In the genomic region with DNA sequence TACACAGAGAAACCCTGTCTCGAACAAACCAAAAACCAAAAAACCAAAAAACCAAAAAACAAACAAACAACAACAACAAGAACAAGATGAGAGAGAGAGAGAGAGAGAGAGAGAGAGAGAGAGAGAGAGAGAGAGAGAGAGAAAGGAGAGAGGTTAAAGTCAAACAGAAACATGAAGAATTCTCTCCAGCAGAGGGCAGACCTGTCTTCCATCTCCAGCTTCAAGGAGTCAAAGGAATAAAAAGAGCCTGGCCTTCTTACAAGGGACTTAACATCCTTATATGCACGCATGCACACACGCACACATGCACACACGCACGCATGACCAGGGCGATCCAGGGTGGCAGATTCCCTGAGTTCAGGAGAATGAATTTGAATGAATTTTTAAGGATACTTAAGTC, we compare ENCODE assay signal across 24 mouse cellular contexts.
DNase-seq lines count a peak whose midpoint lies in the region; ATAC-seq and TF ChIP-seq lines count a peak whose summit lies in the region.
"Had no signal": no experiment of that assay in that cellular context is flagged by ENCODE, and none has a peak within 500 bp of the region (broad histone marks: within the 10 kb centered on the region; RNA-seq: fewer than 3 reads in every experiment).

No protein-coding gene starts in this region.

- POLR2A ChIA-PET in Patski (lab: Charles Lee): no interaction called here

- no peak overlapping the region for H3K9ac ChIP-seq in lung, embryonic 14.5 days
- no peak overlapping the region for H3K9ac ChIP-seq in stomach, postnatal 0 days (ENCODE audit: low read length)
- H3K9ac ChIP-seq: forebrain, embryonic 13.5 days; heart, embryonic 12.5 days; lung, embryonic 15.5 days had no signal

- no peaks in the 10 kb centered on the region for H3K9me3 ChIP-seq in lung, embryonic 14.5 days (ENCODE audit: low read depth, low read length)
- no peaks in the 10 kb centered on the region for H3K9me3 ChIP-seq in stomach, postnatal 0 days (ENCODE audit: control insufficient read depth, low read length)
- H3K9me3 ChIP-seq: limb, embryonic 10.5 days; lung, embryonic 15.5 days had no signal

- no peak overlapping the region for H3K27ac ChIP-seq in lung, embryonic 14.5 days (ENCODE audit: low read depth)
- H3K27ac ChIP-seq in stomach, postnatal 0 days (replicated peaks): no peak overlapping the region
- H3K27ac ChIP-seq: forebrain, embryonic 13.5 days; limb, embryonic 10.5 days; lung, embryonic 15.5 days had no signal

- no peaks in the 10 kb centered on the region for H3K36me3 ChIP-seq in lung, embryonic 14.5 days (ENCODE audit: insufficient read depth)
- H3K36me3 ChIP-seq in stomach, postnatal 0 days (ENCODE audit: control insufficient read depth, insufficient read depth, low read length): no peaks in the 10 kb centered on the region
- H3K36me3 ChIP-seq: heart, embryonic 12.5 days; limb, embryonic 10.5 days; lung, embryonic 15.5 days had no signal

- TF ChIP-seq EP300 in stomach, postnatal 0 days (optimal IDR thresholded peaks at IDR 0.05): no peak

- no peaks in the 10 kb centered on the region for H3K27me3 ChIP-seq in lung, embryonic 14.5 days (ENCODE audit: insufficient read depth, low read length)
- H3K27me3 ChIP-seq in Patski: peaks cover 15% of the 10 kb centered on the region
- H3K27me3 ChIP-seq in stomach, postnatal 0 days (ENCODE audit: control insufficient read depth, insufficient read depth, low read length): no peaks in the 10 kb centered on the region
- H3K27me3 ChIP-seq: forebrain, embryonic 13.5 days; heart, embryonic 12.5 days; lung, embryonic 15.5 days had no signal

- in situ Hi-C loops in Patski (cut with MboI; ENCODE audit: low pct_unique_long_range_greater_than_20kb): no loop called here

- ATAC-seq in lung, embryonic 14.5 days (ENCODE audit: insufficient read depth): no peak
- ATAC-seq in Patski: no peak
- ATAC-seq in stomach, postnatal 0 days (ENCODE audit: low FRiP score, low TSS enrichment): no peak
- ATAC-seq: forebrain, embryonic 13.5 days; hindbrain, embryonic 16.5 days; midbrain, embryonic 16.5 days had no signal

- H3K4me3 ChIP-seq in lung, embryonic 14.5 days (ENCODE audit: low read depth, low read length): no peak overlapping the region
- H3K4me3 ChIP-seq in stomach, postnatal 0 days (ENCODE audit: low read depth, low read length): no peak overlapping the region
- H3K4me3 ChIP-seq: forebrain, embryonic 13.5 days; heart, embryonic 12.5 days; limb, embryonic 10.5 days; lung, embryonic 15.5 days had no signal

- WGBS in lung, embryonic 14.5 days: 88% methylated on average over 6 of the region's 6 CpGs
- WGBS in stomach, postnatal 0 days: 86% methylated on average over 6 of the region's 6 CpGs

- CTCF ChIA-PET in Patski (lab: Charles Lee): no interaction called here

- H3K4me2 ChIP-seq in lung, embryonic 14.5 days: no peak overlapping the region
- no peak overlapping the region for H3K4me2 ChIP-seq in stomach, postnatal 0 days (replicated peaks; ENCODE audit: low read depth)
- H3K4me2 ChIP-seq: forebrain, embryonic 13.5 days; heart, embryonic 12.5 days; liver, embryonic 11.5 days; lung, embryonic 15.5 days had no signal

- peak; percentile 17; the same call in 1 of the 2 replicates for TF ChIP-seq CTCF in lung, embryonic 14.5 days (IDR thresholded peaks at IDR 0.05; ENCODE audit: low read depth)
- TF ChIP-seq CTCF in Patski (IDR thresholded peaks at IDR 0.05): peak; percentile 29
- peak; percentile 42 for TF ChIP-seq CTCF in stomach, postnatal 0 days (IDR thresholded peaks at IDR 0.05; ENCODE audit: low read depth)

- no peaks in the 10 kb centered on the region for H3K4me1 ChIP-seq in lung, embryonic 14.5 days (ENCODE audit: insufficient read depth)
- no peaks in the 10 kb centered on the region for H3K4me1 ChIP-seq in stomach, postnatal 0 days (replicated peaks; ENCODE audit: control insufficient read depth, insufficient read depth)
- H3K4me1 ChIP-seq: heart, embryonic 12.5 days; limb, embryonic 10.5 days; lung, embryonic 15.5 days had no signal

- peak; percentile 21 to 31 for DNase-seq in cerebellum, postnatal 14 days
- DNase-seq in cerebellum, adult 11 months: no peak
- no peak for DNase-seq in lung, embryonic 14.5 days
- DNase-seq in lung, postnatal 4 days: no peak
- DNase-seq in Patski (ENCODE audit: low read depth, low spot score): no peak
- no peak for DNase-seq in stomach, postnatal 0 days (ENCODE audit: low spot score)
- DNase-seq in kidney, postnatal 36 days: no peak
- no peak for DNase-seq in layer of hippocampus, adult 8-10 months (ENCODE audit: low spot score in 2 of 2)
- DNase-seq: adrenal gland, postnatal 25 days; B cell, adult 2 months; cerebellum, adult 9-11 months; heart, postnatal 36 days; kidney, adult 2 months; kidney, postnatal 4 days; layer of hippocampus, postnatal 36 days; spleen, adult 18-20 months; thymus, postnatal 14 days had no signal

Comparison
In these comparisons a context has a peak if more than half of its experiments do, and no peak if none do; other contexts are left out.
1. DNase-seq: peak in cerebellum, postnatal 14 days (2 of 2); none in cerebellum, adult 11 months (single experiment), lung, embryonic 14.5 days (single experiment), lung, postnatal 4 days (0 of 2), Patski (single experiment), stomach, postnatal 0 days (single experiment), kidney, postnatal 36 days (0 of 2) and layer of hippocampus, adult 8-10 months (0 of 2).
2. Peak in every context shown above with its lines, with median percentiles within 50 percentile points of each other: CTCF ChIP-seq.